Mouse (Mus musculus) midbrain, embryonic 11.5 days (tissue): ENCODE results near the gene Oscp1. TPM values are rescaled to one million over a fixed set of nuclear protein-coding genes. Genes with fewer than 3 reads are reported as not detected.

ENCODE experiments used
- ATAC-seq: fragments of 200-750 bp; cut with Nextera tagmentation; 2 replicates; pipeline ENCODE4 v1.8.0; 2017; ENCODE audit warnings: moderate TSS enrichment, moderate library complexity; ENCODE audit not compliant: low FRiP score
- DNase-seq: peaks from one replicate; pipeline ENCODE4 v3.0.0; 2015; ENCODE audit warnings: low spot score; ENCODE audit errors: missing footprints
- H3K27ac ChIP-seq: fragments of 300-500 bp; sonication (generic); 2 replicates; pipeline ENCODE4 v1.5.1; 2014; ENCODE audit warnings: low read depth, low read length
- H3K27me3 ChIP-seq: fragments of 300-500 bp; sonication (generic); 2 replicates; pipeline ENCODE4 v1.6.1; 2014; ENCODE audit warnings: mild to moderate bottlenecking, low read length, moderate library complexity, mixed read lengths; ENCODE audit not compliant: control insufficient read depth, insufficient read depth
- H3K36me3 ChIP-seq: fragments of 300-500 bp; sonication (generic); 2 replicates; pipeline ENCODE4 v1.6.1; 2014; ENCODE audit warnings: mild to moderate bottlenecking, low read length, moderate library complexity, mixed read lengths; ENCODE audit not compliant: control insufficient read depth, insufficient read depth
- H3K4me1 ChIP-seq: fragments of 300-500 bp; sonication (generic); 2 replicates; pipeline ENCODE4 v1.6.1; 2014; ENCODE audit warnings: low read length; ENCODE audit not compliant: control insufficient read depth, insufficient read depth
- H3K4me2 ChIP-seq: fragments of 300-500 bp; sonication (generic); 2 replicates; pipeline ENCODE4 v1.6.1; 2014; ENCODE audit warnings: mild to moderate bottlenecking, moderate library complexity
- H3K4me3 ChIP-seq: fragments of 300-500 bp; sonication (generic); 2 replicates; pipeline ENCODE4 v1.5.1; 2014; ENCODE audit warnings: low read depth, low read length
- H3K9ac ChIP-seq: fragments of 300-500 bp; sonication (generic); 2 replicates; pipeline ENCODE4 v1.6.1; 2014; ENCODE audit warnings: low read length
- H3K9me3 ChIP-seq: fragments of 300-500 bp; sonication (generic); 2 replicates; pipeline ENCODE4 v1.6.1; 2016; ENCODE audit warnings: low read length; ENCODE audit not compliant: control insufficient read depth
- WGBS: fragments of 180-500 bp; shearing (Covaris S2); extraction: QIAGEN DNeasy Blood & Tissue Kit; methylation state at CpG from one replicate; pipeline ENCODE4 v1.1.7; 2014; 5-methylcytosine and 5-hydroxymethylcytosine counted together
- polyA plus RNA-seq: library from polyadenylated mRNA; unstranded; fragments of >200 nt; fragmentation: Nextera tagmentation; extraction: Ambion mirVana; gene quantifications from 2 replicates; pipeline ENCODE4 v1.2.1, GENCODE M21; 2014

Gene Oscp1
- polyA plus RNA-seq, 1 experiment from 2014 or later, result 25.9 TPM

DNA sequence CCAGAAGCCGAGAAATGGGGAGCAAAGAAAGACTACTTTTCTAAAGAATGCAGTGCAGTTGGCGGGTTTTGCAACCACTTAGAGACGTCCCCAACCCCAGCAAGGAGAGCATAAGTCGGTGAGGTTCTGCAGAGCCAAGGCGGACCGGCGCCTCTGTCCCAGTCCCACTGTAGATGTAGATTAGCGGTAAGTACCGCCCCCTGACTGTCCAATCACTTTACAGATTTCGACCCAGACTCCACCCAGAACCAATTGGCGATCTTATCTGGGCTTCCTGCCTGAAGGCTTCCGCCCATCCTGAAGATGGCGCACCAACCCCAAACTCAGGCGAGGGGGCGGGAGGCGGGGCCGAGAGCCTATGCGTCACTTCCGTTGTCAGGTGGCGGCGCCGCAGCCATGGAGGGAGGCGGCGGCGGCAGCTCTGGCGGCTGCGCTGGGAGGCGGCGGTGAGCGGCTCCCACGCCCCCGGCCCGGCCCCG lies 45.3 kb downstream of the Oscp1 start, which contains the start of gene Stk40:
TSS of gene Stk40 (plus strand) at position 368 of the 479 bp plus-strand sequence.
- DNase-seq (peak; percentile 99), ATAC-seq (peak; percentile 96)
- Histone ChIP-seq H3K36me3 (no peaks in the 10 kb centered on the region), H3K4me1 (peaks cover 27% of the 10 kb centered on the region), H3K9ac (peak within 1 kb of the TSS; percentile 75), H3K27ac (peak within 1 kb of the TSS; percentile 45), H3K9me3 (no peaks in the 10 kb centered on the region), H3K4me3 (peak within 1 kb of the TSS; percentile 90), H3K27me3 (no peaks in the 10 kb centered on the region), H3K4me2 (peak within 1 kb of the TSS; percentile 97)
- WGBS, result 1% methylated on average over 34 of the region's 34 CpGs

- Histone ChIP-seq H3K9me3 (no peaks in the 10 kb centered on the region), H3K4me1 (peaks cover 27% of the 10 kb centered on the region), H3K9ac (peak overlapping the region; percentile 75), H3K36me3 (no peaks in the 10 kb centered on the region), H3K4me3 (peak overlapping the region; percentile 90), H3K27me3 (no peaks in the 10 kb centered on the region), H3K27ac (no peak overlapping the region), H3K4me2 (peak overlapping the region; percentile 97)
- WGBS, result 3% methylated on average over 34 of the region's 34 CpGs
- ATAC-seq (no peak; the same call in 1 of the 2 replicates), DNase-seq (peak; percentile 86)
Measured at GRCm38 (mm10) chr4:126104261-126105075, 46.1 kb downstream of the Oscp1 start.

DNA sequence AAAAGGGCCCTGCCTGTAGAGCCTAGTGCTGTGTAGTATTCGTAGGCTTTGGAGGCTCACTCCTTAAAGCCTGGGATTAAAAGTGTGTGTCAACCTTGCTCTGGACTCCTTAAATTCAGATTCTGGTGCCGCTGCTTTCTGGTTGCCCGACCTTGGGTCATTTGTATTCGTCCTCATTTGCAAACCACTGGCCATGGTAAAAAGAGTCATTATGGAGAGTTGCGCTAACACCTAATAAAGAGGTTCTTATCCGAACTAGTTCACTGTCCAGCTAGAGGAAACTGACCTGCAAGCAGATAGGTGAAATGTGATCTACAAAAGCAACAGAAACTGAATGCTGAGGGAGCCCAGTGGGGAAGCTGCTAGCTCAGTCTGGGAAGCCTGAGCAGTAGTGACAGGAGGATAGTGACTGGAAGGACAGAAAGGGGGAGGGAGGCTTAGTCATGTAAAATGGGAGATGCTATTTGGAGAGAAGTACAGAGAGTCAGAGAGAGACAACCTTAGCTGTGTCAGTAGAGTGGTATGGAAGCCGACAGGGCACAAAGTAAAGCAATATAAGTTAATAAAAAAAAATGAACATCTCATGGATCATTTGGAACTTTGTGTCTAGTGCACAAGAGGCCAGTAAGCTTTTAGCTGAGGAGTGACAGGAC lies 46.9 kb downstream of the Oscp1 start:
- peak overlapping the region; percentile 97 for H3K4me2 ChIP-seq
- no peaks in the 10 kb centered on the region for H3K27me3 ChIP-seq
- H3K36me3 ChIP-seq, result no peaks in the 10 kb centered on the region
- H3K4me1 ChIP-seq, result peaks cover 30% of the 10 kb centered on the region
- no peak overlapping the region; the same call in 1 of the 2 replicates for H3K9ac ChIP-seq
- ATAC-seq (no peak), DNase-seq (peak; percentile 75)
- 55% methylated on average over 7 of the region's 7 CpGs for WGBS
- H3K4me3 ChIP-seq, result peak overlapping the region; percentile 90
- H3K9me3 ChIP-seq, result no peaks in the 10 kb centered on the region
- H3K27ac ChIP-seq, result no peak overlapping the region

DNA sequence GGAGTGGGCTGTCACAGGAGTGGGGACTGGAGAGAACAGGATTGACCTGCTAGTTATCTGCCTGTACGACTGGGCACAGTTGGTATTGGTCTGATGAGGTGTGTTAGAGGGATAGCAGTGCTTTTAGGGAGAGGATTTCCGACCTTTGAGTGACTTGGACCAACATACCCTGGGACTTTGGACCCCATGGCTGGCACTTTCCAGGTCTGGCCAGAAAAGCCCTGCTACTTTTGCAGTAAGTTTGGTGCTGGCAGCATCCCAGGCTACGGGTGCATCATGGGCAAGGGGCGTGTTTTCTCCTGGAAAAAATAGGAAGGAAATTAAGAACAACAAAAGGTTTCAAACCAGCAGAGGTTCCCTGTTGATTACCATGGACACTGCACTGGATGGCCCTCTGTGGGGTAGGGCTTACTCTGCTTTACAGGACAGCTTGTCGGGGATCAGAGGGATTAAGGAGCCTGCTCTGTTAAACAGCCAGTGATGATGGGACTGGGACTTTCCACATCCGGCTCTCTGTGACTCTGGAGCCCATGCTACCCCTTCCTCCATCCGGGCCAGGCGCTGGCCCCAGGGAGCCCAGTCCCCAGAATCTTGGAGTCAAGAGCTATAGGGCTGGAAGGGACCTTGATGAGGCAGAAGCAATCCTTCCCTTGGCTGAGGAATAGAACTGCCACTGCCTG lies 49.8 kb downstream of the Oscp1 start:
- 30% methylated on average over 8 of the region's 8 CpGs for WGBS
- Histone ChIP-seq H3K9ac (0 out of 2 replicates have a peak overlapping the region, but pooled peaks have one; percentile 5), H3K4me3 (no peak overlapping the region), H3K4me1 (peaks cover 34% of the 10 kb centered on the region), H3K27me3 (no peaks in the 10 kb centered on the region), H3K27ac (no peak overlapping the region), H3K4me2 (no peak overlapping the region), H3K36me3 (no peaks in the 10 kb centered on the region), H3K9me3 (no peaks in the 10 kb centered on the region)
- peak; percentile 86 for DNase-seq
- no peak for ATAC-seq

GRCm38 (mm10) chr4:126109613-126110373 lies 51.4 kb downstream of the Oscp1 start:
- Histone ChIP-seq H3K27ac (no peak overlapping the region), H3K4me1 (peaks cover 28% of the 10 kb centered on the region), H3K9me3 (no peaks in the 10 kb centered on the region), H3K27me3 (no peaks in the 10 kb centered on the region), H3K36me3 (no peaks in the 10 kb centered on the region), H3K9ac (no peak overlapping the region), H3K4me3 (no peak overlapping the region), H3K4me2 (no peak overlapping the region)
- WGBS, result 80% methylated on average over 10 of the region's 10 CpGs
- no peak for ATAC-seq
- peak; percentile 81 for DNase-seq

DNA sequence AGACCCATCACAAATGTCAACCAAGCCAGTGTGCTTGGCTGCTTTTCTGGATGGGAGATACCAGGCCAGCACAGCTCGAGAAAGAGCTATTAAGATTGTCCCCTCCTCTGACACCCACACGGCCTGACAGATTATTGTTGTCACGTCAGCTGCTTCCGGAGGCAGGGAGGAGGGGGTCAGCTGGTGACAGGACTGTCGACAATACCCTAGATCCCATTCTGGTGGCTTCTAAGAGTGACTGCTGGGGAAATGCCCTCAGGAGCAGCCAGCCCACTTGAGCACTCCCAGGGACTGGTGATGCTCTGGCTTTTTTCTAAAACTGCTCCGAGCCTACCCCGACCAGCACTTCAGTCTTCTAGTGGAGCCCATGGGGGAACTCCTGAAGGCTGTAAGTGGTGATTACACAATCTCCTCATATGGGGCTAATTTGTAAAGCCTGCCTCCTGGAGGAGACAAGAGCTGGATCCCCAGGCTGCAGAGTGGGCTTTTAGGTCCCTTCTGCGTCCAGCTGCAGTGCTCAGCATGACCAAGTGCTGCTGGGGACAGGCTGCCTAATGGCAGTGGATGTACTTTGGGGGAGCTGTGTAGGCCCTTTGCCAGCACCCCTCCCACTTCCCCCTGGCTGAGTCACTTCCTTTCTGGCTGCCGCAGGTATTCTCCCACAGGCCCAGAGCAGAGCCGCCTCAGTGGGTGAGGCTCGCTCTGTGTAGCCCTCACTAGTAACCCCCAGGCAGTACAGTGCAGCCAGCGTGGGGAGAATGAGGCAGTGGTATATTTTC lies 52.2 kb downstream of the Oscp1 start:
- Histone ChIP-seq H3K9ac (peak overlapping the region; percentile 27; the same call in 1 of the 2 replicates), H3K4me3 (no peak overlapping the region), H3K36me3 (no peaks in the 10 kb centered on the region), H3K4me1 (peaks cover 24% of the 10 kb centered on the region), H3K9me3 (no peaks in the 10 kb centered on the region), H3K4me2 (0 out of 2 replicates have a peak overlapping the region, but pooled peaks have one; percentile 6), H3K27me3 (no peaks in the 10 kb centered on the region), H3K27ac (peak overlapping the region; percentile 20; the same call in 1 of the 2 replicates)
- peak; percentile 82 for DNase-seq
- WGBS, result 18% methylated on average over 12 of the region's 12 CpGs
- peak; percentile 24 for ATAC-seq

DNA sequence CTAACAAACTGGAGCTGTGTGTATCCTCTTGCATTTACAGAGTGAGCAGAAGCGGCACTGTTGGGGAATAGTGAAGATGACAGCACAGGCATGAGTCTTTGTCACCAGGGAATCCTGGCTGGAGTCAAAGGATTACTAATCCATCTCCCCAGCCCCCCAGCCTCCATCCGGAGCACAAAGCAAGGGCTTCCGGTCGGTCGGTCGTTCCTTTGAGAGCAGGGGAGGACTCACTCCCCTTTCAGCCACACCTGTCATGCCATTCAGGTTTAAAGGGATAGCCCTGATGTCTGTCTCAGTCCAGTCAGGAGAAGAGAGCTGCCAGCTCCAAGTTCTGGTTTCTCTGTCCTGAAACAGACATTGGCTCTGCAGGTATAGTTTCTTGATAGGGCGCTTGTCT lies 52.8 kb downstream of the Oscp1 start:
- DNase-seq (peak; percentile 84), ATAC-seq (no peak)
- H3K4me3 ChIP-seq, result no peak overlapping the region
- WGBS, result 17% methylated on average over 7 of the region's 7 CpGs
- H3K36me3 ChIP-seq, result no peaks in the 10 kb centered on the region
- H3K4me2 ChIP-seq, result no peak overlapping the region
- peak overlapping the region; percentile 20; the same call in 1 of the 2 replicates for H3K27ac ChIP-seq
- peaks cover 24% of the 10 kb centered on the region for H3K4me1 ChIP-seq
- peak overlapping the region; percentile 27; the same call in 1 of the 2 replicates for H3K9ac ChIP-seq
- no peaks in the 10 kb centered on the region for H3K27me3 ChIP-seq
- no peaks in the 10 kb centered on the region for H3K9me3 ChIP-seq

- WGBS, result 77% methylated on average over 4 of the region's 4 CpGs
- Histone ChIP-seq H3K4me1 (peaks cover 16% of the 10 kb centered on the region), H3K36me3 (no peaks in the 10 kb centered on the region), H3K9ac (no peak overlapping the region), H3K9me3 (no peaks in the 10 kb centered on the region), H3K27ac (no peak overlapping the region), H3K27me3 (no peaks in the 10 kb centered on the region), H3K4me3 (no peak overlapping the region), H3K4me2 (no peak overlapping the region)
- no peak for ATAC-seq
- no peak for DNase-seq
Measured at GRCm38 (mm10) chr4:126113243-126113642, 54.9 kb downstream of the Oscp1 start.
